Mouse (Mus musculus) midbrain, embryonic 13.5 days (tissue): ENCODE measurements around the gene Tsen54. TPM values are rescaled to one million over a fixed set of nuclear protein-coding genes. Genes with fewer than 3 reads are reported as not detected.

ENCODE experiments used
- ATAC-seq: fragments of 200-750 bp; cut with Nextera tagmentation; 2 replicates; pipeline ENCODE4 v1.8.0; 2017; ENCODE audit warnings: mild to moderate bottlenecking, moderate TSS enrichment, moderate library complexity
- H3K27ac ChIP-seq: fragments of 300-500 bp; sonication (generic); 2 replicates; pipeline ENCODE4 v1.5.1; 2015; ENCODE audit warnings: inconsistent platforms, mild to moderate bottlenecking, moderate library complexity
- H3K27me3 ChIP-seq: fragments of 300-500 bp; sonication (generic); 2 replicates; pipeline ENCODE4 v1.6.1; 2015; ENCODE audit warnings: mild to moderate bottlenecking, inconsistent platforms
- H3K36me3 ChIP-seq: fragments of 300-500 bp; sonication (generic); 2 replicates; pipeline ENCODE4 v1.6.1; 2015; ENCODE audit warnings: mild to moderate bottlenecking, inconsistent platforms
- H3K4me1 ChIP-seq: fragments of 300-500 bp; sonication (generic); replicated peaks from 2 replicates; pipeline ENCODE4 v1.6.1; 2015; ENCODE audit warnings: inconsistent platforms
- H3K4me2 ChIP-seq: fragments of 300-500 bp; sonication (generic); replicated peaks from 2 replicates; pipeline ENCODE4 v1.6.1; 2015; ENCODE audit warnings: moderate library complexity, mild to moderate bottlenecking, inconsistent platforms
- H3K4me3 ChIP-seq: fragments of 300-500 bp; sonication (generic); replicated peaks from 2 replicates; pipeline ENCODE4 v1.5.1; 2015; ENCODE audit warnings: mild to moderate bottlenecking, inconsistent platforms
- H3K9ac ChIP-seq: fragments of 300-500 bp; sonication (generic); replicated peaks from 2 replicates; pipeline ENCODE4 v1.6.1; 2015; ENCODE audit warnings: mild to moderate bottlenecking, inconsistent platforms
- H3K9me3 ChIP-seq: fragments of 300-500 bp; sonication (generic); 2 replicates; pipeline ENCODE4 v1.6.1; 2016; ENCODE audit warnings: mild to moderate bottlenecking, inconsistent platforms
- WGBS: fragments of 180-500 bp; shearing (Covaris S2); methylation state at CpG from one replicate; pipeline ENCODE4 v1.1.7; 2015; 5-methylcytosine and 5-hydroxymethylcytosine counted together
- polyA plus RNA-seq: library from polyadenylated mRNA; unstranded; fragments of >200 nt; fragmentation: Nextera tagmentation; extraction: Ambion mirVana; gene quantifications from 2 replicates; pipeline ENCODE4 v1.2.1, GENCODE M21; 2015

The Tsen54 gene
- polyA plus RNA-seq, 1 experiment from 2014 or later: 24.8 TPM

DNA sequence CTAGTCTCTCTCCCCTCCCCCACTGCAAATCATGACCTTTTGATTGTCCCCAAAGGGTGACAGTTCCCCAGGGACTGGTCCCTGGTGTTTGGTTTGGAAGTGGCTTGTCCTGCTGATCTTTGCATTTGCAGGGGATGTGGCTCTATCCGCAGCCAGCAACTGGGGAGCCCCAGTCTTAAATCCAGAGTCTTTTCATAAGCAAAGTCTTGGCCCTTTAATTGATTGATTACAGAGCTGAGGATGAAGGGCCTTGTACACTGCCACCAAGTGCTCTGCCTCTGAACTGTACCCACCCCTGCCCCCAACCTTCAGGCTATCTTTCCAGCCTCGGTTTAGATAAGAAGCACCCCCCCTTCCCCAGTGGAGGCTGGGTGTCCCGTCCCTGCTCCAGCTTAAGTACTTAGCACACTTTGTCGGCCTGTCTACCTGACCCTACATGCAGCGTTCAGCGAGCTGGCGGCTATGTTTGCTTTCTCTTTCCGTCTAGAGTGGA is 18.5 kb downstream of the Tsen54 start:
- peaks cover 62% of the 10 kb centered on the region for H3K27me3 ChIP-seq
- H3K4me2 ChIP-seq: no peak overlapping the region
- no peak overlapping the region for H3K9ac ChIP-seq
- no peaks in the 10 kb centered on the region for H3K9me3 ChIP-seq
- 25% methylated on average over 8 of the region's 8 CpGs for WGBS
- no peaks in the 10 kb centered on the region for H3K36me3 ChIP-seq
- H3K27ac ChIP-seq: no peak overlapping the region
- H3K4me1 ChIP-seq: peaks cover 9% of the 10 kb centered on the region
- H3K4me3 ChIP-seq: no peak overlapping the region
- no peak for ATAC-seq

DNA sequence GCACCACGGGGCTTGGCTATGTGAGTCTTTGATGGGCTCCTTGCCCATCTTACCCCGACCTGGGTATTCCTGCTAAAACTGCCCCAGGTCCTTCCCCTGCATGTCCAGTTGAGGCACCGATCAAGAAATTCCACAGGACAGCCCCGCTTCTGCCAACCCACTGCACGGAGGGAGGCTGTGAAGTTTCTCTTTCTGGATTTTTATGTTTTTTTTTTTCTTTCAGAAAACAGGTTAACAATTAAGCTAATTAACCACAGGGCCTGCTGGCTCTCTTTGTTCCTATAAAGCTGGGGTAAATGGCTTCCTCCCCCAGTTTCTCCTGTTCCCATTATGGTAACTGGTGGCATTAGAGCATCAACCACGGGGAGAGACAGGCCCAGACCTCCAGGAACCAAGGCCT is 19.5 kb downstream of the Tsen54 start:
- peaks cover 54% of the 10 kb centered on the region for H3K27me3 ChIP-seq
- WGBS: 69% methylated on average over 6 of the region's 6 CpGs
- H3K4me3 ChIP-seq: no peak overlapping the region
- peaks cover 9% of the 10 kb centered on the region for H3K4me1 ChIP-seq
- no peak overlapping the region for H3K4me2 ChIP-seq
- H3K9ac ChIP-seq: no peak overlapping the region
- H3K27ac ChIP-seq: no peak overlapping the region
- H3K36me3 ChIP-seq: no peaks in the 10 kb centered on the region
- H3K9me3 ChIP-seq: no peaks in the 10 kb centered on the region
- no peak for ATAC-seq

DNA sequence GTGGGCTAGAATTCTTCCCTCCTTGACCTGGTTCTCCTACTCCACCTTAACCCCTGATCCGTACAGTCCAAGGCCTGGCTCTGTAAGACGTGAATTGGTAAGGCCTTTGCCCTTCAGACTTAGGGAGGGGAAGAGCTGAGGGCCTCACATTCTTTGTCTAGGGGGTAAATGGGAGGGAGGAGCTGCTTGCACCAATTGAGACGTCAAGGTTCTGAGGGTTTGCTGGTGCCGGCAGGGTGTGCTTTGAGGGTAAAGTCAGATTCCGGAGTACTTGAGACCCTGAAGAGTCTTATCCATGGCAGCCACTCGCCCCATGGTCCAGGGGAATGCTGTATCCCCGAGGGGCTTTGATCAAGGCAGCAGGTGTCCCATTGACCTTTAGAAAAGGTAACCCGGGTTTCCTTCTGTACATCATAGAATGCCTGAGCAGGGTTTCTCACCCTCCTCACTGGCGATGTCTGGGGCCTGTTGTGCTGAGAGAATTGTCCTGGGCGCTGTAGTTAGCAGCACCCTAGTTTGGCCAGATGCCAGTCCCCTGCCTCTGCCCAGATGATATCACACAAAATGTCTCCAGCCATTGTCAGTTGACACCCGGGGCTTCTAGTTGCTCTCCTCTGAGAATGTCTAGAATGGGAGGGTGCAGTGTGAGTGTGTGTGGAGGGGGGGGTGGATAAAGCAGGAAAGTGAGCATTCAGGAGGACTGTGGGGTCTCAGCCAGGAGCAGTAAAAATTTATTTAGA is 22.3 kb downstream of the Tsen54 start:
- no peaks in the 10 kb centered on the region for H3K36me3 ChIP-seq
- ATAC-seq: no peak
- no peak overlapping the region for H3K9ac ChIP-seq
- no peak overlapping the region for H3K4me3 ChIP-seq
- peaks cover 9% of the 10 kb centered on the region for H3K4me1 ChIP-seq
- H3K27ac ChIP-seq: no peak overlapping the region
- 27% methylated on average over 11 of the region's 11 CpGs for WGBS
- peaks cover 26% of the 10 kb centered on the region for H3K27me3 ChIP-seq
- H3K9me3 ChIP-seq: no peaks in the 10 kb centered on the region
- H3K4me2 ChIP-seq: no peak overlapping the region

DNA sequence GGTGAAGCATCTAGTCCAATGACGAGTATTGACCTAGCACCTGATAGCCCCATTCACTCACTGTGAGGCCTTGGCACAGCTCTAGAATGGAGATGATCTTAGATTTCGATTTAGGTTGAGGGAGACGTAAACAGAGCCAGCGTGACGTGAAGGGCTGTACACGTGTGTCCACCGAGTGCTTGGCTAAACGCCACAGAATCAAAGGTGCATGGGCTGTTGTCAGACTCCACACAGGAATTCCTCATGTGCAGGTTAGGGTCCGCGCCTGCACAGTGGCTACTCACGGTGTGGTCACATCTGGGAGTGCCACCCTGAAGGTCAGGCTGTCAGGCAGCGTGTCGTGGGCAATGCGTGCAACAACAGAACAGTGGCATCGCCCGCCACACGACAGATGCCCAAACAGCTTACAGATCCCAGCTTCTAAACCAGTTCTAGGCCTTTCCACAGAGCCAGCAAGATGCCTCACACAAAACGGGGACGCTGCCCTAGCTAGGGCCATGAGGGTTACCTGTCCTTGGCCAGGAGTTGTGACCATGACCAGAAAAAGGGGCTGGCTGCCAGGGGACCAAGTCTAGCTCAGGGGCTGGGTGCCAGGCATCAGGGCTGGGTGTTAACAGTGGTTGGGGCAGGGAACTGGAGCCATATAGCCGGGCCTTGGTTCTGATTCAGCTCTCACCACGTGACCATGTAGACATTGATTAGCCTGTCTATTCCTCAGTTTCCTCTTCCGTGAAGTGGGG is 23.3 kb downstream of the Tsen54 start:
- H3K9ac ChIP-seq: no peak overlapping the region
- H3K27me3 ChIP-seq: peaks cover 21% of the 10 kb centered on the region
- H3K4me3 ChIP-seq: no peak overlapping the region
- H3K4me1 ChIP-seq: peaks cover 15% of the 10 kb centered on the region
- H3K36me3 ChIP-seq: no peaks in the 10 kb centered on the region
- no peak for ATAC-seq
- H3K4me2 ChIP-seq: no peak overlapping the region
- H3K27ac ChIP-seq: no peak overlapping the region
- WGBS: 94% methylated on average over 22 of the region's 22 CpGs
- no peaks in the 10 kb centered on the region for H3K9me3 ChIP-seq

DNA sequence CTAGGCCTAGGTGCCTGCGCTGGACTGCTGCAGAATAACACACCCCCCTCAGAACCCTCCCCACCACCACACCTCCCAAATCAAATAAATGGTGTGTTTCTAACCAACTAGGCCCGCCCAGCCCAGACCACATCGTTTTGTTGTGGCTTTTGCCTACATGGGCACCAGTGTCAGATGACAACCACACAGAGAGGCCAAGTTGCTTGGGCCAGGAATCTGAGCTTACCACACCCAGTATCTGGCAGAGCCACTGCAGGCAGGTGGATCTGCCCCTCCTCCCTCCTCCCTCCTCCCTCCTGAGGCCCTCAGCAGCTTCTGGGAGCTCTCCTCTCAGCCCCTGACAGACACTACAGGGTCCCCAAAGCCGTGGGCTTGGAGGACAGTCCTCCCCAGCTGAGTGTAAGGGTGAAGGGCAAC is 24.4 kb downstream of the Tsen54 start:
- H3K27ac ChIP-seq: no peak overlapping the region
- H3K4me2 ChIP-seq: no peak overlapping the region
- no peak overlapping the region for H3K9ac ChIP-seq
- ATAC-seq: no peak
- H3K4me3 ChIP-seq: no peak overlapping the region
- WGBS: 59% methylated on average over 4 of the region's 4 CpGs
- H3K36me3 ChIP-seq: no peaks in the 10 kb centered on the region
- H3K27me3 ChIP-seq: peaks cover 10% of the 10 kb centered on the region
- H3K4me1 ChIP-seq: peaks cover 10% of the 10 kb centered on the region
- no peaks in the 10 kb centered on the region for H3K9me3 ChIP-seq

DNA sequence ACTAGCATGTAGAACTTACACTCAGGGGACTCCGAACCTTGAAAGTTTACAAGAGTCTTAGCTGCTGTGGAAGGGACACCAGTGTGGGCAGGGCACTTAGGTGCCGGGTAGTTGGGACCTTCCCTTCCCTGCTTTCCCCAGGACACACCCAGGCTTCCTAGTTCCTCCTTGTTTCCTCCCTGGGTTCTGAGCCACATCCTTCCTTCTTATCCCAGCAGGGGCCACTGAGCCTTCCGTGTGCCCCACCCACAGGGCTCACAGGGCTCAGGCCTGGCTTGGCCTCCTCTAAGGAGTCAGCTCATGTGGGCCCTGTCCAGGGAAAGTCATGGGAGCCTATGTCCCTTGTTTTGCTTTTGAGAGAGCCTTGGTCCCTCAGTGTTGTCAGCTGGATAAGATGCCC is 25.2 kb downstream of the Tsen54 start:
- H3K4me1 ChIP-seq: peaks cover 12% of the 10 kb centered on the region
- ATAC-seq: no peak
- no peak overlapping the region for H3K27ac ChIP-seq
- H3K27me3 ChIP-seq: peaks cover 9% of the 10 kb centered on the region
- H3K36me3 ChIP-seq: no peaks in the 10 kb centered on the region
- H3K9me3 ChIP-seq: no peaks in the 10 kb centered on the region
- H3K4me3 ChIP-seq: no peak overlapping the region
- 55% methylated on average over 3 of the region's 3 CpGs for WGBS
- H3K4me2 ChIP-seq: no peak overlapping the region
- H3K9ac ChIP-seq: no peak overlapping the region

DNA sequence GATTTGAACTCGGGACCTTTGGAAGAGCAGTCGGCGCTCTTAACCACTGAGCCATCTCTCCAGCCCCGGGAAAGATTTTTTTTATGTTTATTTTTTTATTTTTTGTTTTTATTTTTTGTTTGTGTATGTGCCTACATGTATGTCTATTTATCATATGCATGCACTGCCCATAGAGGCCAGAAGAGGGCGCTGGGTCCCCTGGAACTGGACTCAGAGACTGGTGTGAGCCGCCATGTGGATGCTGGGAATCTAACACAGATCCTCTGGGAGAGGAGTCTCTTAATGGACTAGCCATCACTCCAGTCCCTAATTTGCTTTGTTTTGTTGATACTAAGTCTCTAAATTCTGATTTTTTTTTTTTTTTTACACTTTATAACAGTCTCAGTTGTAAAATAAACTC is 26.5 kb downstream of the Tsen54 start:
- Histone ChIP-seq H3K36me3 (no peaks in the 10 kb centered on the region), H3K4me2 (no peak overlapping the region), H3K9me3 (no peaks in the 10 kb centered on the region), H3K9ac (no peak overlapping the region), H3K4me3 (no peak overlapping the region), H3K27ac (no peak overlapping the region), H3K27me3 (peaks cover 8% of the 10 kb centered on the region), H3K4me1 (0 out of 2 replicates have a peak, but pooled peaks cover 8% of the 10 kb centered on the region)
- ATAC-seq: no peak
- WGBS: 82% methylated on average over 6 of the region's 6 CpGs

DNA sequence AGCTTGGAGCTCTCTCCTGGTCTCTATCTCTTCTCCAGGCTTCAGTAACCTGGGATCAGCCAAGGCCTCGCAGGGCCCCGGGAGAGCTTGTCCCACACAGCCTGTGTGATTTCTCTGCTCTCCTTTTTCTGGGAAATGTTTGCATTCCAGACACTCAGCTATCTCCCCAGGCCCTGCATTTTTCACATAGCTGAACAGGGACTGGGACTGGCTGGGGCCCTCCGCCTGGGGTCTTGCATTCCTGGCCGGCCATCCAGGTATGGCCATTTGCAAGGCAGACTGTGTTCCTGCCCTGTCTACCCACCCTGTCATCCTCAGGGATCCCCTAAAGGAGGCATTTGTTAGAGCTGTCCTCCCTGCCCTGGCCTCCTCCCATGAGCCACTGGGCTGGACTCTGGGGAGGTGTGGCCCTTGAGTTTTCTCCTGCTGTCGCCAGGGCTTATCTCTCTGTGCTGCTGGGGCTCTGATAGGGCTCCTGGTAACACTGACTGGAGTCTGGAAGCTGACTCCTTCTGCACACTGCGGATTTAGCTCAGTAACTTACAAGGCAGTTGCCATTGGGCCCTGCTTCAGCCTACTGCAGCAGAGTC is 27.5 kb downstream of the Tsen54 start:
- whole genome bisulfite sequencing: 19% methylated on average over 6 of the region's 6 CpGs
- no peak overlapping the region for H3K27ac ChIP-seq
- H3K9me3 ChIP-seq: no peaks in the 10 kb centered on the region

DNA sequence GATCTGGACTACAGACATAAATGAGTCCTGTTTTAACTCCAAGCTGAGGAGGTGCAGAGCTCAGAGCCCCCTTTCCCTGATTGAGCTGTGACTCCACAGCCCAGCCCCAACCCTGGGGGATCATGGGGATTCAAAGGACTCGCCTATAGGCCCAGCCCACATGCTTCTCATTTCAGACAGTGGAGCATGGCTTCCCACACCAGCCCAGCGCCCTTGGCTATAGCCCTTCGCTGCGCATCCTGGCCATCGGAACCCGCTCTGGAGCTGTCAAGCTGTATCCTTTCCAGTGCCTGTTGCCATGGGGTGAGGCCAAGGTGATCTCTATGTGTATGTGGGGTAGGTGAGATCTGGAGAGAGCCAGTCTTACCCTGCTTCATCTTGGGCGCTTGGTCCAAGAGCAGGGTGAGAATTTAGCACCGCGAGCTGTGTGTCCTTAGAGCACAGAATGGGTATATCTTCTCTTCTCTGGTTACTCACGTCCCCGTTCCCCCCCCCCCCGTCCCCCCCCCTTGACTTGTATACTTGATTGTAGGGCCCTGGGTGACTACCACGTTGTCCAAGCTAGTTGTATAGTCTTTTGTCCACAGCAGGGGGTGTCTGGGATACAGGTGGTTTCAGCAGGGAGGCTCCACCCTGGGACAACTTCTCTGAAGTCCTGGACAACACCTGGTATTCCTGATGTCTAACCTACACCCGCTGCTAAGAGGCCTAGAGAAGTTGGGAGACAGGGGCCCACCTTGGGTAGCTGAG is 28.8 kb downstream of the Tsen54 start:
- Histone ChIP-seq H3K36me3 (no peaks in the 10 kb centered on the region), H3K4me1 (0 out of 2 replicates have a peak, but pooled peaks cover 8% of the 10 kb centered on the region), H3K9ac (no peak overlapping the region), H3K27ac (no peak overlapping the region), H3K4me2 (no peak overlapping the region), H3K9me3 (no peaks in the 10 kb centered on the region), H3K27me3 (no peaks in the 10 kb centered on the region), H3K4me3 (no peak overlapping the region)
- WGBS: 90% methylated on average over 10 of the region's 14 CpGs
- ATAC-seq: no peak

More for the DNA sequence above, 27.5 kb downstream of the Tsen54 start:
- Histone ChIP-seq H3K4me3 (no peak overlapping the region), H3K9ac (no peak overlapping the region), H3K4me1 (0 out of 2 replicates have a peak, but pooled peaks cover 8% of the 10 kb centered on the region), H3K27me3 (peaks cover 4% of the 10 kb centered on the region), H3K4me2 (no peak overlapping the region), H3K36me3 (no peaks in the 10 kb centered on the region)
- ATAC-seq: no peak

DNA sequence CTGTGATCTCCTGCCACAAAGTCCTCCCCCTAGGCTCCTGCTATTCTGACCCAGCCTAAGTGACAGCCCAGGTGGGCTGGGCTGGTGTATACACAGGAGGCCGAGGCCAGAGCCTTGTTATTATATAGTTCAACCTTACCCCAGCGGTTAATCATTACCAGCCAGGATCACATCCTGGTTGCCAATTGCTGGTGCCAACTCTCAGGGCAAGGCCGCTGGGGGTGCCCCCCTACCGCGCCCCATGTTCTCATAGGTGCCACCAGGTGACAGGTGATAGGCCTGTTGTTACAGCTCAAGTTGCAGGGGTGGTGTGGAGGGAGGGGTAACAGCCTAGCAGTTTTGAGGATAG is 29.3 kb downstream of the Tsen54 start:
- H3K4me2 ChIP-seq: no peak overlapping the region
- WGBS: 92% methylated on average over 5 of the region's 5 CpGs
- H3K9ac ChIP-seq: no peak overlapping the region
- H3K4me3 ChIP-seq: no peak overlapping the region
- H3K4me1 ChIP-seq: 0 out of 2 replicates have a peak, but pooled peaks cover 8% of the 10 kb centered on the region
- no peaks in the 10 kb centered on the region for H3K27me3 ChIP-seq
- H3K36me3 ChIP-seq: no peaks in the 10 kb centered on the region
- no peaks in the 10 kb centered on the region for H3K9me3 ChIP-seq
- H3K27ac ChIP-seq: no peak overlapping the region
- ATAC-seq: no peak

DNA sequence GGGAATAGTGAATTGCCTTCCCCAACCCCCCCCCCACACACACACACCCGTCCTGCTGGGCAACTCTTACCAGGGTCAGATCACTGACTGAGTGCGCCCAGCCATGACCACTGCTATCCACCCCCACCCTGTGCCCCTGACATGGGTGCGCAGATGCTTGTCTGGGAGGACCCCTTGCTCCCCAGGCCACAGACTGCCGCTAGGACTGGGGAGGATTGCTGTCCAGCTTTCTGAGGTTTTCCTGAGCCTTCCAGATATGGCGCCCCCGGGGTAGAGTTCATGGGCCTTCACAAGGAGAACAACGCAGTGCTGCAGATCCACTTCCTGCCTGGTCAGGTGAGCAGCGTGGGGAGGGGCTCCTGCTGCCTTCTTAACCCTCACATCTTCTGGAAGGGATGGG is 29.7 kb downstream of the Tsen54 start:
- no peaks in the 10 kb centered on the region for H3K36me3 ChIP-seq
- ATAC-seq: no peak
- H3K9me3 ChIP-seq: no peaks in the 10 kb centered on the region
- H3K27ac ChIP-seq: no peak overlapping the region
- no peaks in the 10 kb centered on the region for H3K27me3 ChIP-seq
- H3K4me1 ChIP-seq: 0 out of 2 replicates have a peak, but pooled peaks cover 8% of the 10 kb centered on the region
- no peak overlapping the region for H3K9ac ChIP-seq
- no peak overlapping the region for H3K4me3 ChIP-seq
- H3K4me2 ChIP-seq: no peak overlapping the region
- WGBS: 67% methylated on average over 8 of the region's 8 CpGs
